Mouse (Mus musculus) B cell, adult 67 days (primary cell): ENCODE results near the gene Gm15448. TPM values are rescaled to one million over a fixed set of nuclear protein-coding genes. Genes with fewer than 3 reads are reported as not detected.

Source experiments
- total RNA-seq, 2 experiments: library from RNA; stranded (reverse); gene quantifications; 4 replicates each; pipeline ENCODE4 v1.2.4; 2023

Gene Gm15448
- 1 to 10 TPM; 6.4 to 6.7 TPM for total RNA-seq

DNA sequence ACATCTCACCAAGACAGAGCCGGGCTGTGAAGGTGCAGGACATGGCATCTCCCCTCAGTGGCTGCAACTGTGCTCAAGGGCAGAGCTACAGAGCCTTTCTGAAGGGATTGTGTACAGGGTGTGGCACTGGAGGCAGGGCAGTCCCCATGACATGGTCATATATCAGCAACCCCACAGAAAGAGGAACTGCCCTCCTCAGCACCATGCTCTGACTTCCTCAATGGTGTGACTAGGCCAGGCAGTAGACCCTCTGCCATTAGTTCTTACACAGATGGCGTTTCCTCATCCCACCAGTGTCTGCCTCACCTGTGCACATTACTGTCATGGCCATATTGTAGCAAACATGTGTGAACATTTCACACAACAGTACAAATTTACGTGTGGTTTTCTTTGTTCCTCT is at the start of gene Gm15448:
Gene Gm15448, minus strand, starts transcription at position 89 of the 400 bp plus-strand sequence.

DNA sequence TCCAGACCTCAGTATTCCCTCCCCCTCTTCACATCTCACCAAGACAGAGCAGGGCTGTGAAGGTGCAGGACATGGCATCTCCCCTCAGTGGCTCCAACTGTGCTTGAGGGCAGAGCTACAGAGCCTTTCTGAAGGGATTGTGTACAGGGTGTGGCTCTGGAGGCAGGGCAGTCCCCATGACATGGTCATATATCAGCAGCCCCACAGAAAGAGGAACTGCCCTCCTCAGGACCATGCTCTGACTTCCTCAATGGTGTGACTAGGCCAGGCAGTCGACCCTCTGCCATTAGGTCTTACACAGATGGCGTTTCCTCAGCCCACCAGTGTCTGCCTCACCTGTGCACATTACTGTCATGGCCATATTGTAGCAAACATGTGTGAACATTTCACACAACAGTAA is 19.5 kb upstream of the Gm15448 start, which contains the start of gene Pira2:
Gene Pira2, minus strand, starts transcription at position 101 of the 400 bp plus-strand sequence.

Other genes starting within 250 kb of the Gm15448 start
- not detected for gene Oscar, start 209.5 kb downstream of the Gm15448 start, total RNA-seq
- gene Ndufa3, start 208.3 kb downstream of the Gm15448 start, total RNA-seq: 100 to 1,000 TPM; 279 to 317 TPM
- gene Tfpt, start 195.8 kb downstream of the Gm15448 start, total RNA-seq: 10 to 100 TPM; 22.5 to 23.8 TPM
- 10 to 100 TPM; 62.1 to 76.9 TPM for gene Prpf31, start 195.7 kb downstream of the Gm15448 start, total RNA-seq
- gene Cnot3, start 180.4 kb downstream of the Gm15448 start, total RNA-seq: 100 to 1,000 TPM; 124 to 138 TPM
- gene Leng1, start 159.8 kb downstream of the Gm15448 start, total RNA-seq: 10 to 100 TPM; 10.8 to 11.4 TPM
- 10 to 100 TPM in 1 of 2 experiments, 1 to 10 TPM in 1; 7.6 to 11.1 TPM for gene Tmc4, start 148.1 kb downstream of the Gm15448 start, total RNA-seq
- 10 to 100 TPM; 34.0 to 43.8 TPM for gene Tsen34, start 132.8 kb downstream of the Gm15448 start, total RNA-seq
- 10 to 100 TPM; 67.2 to 71.9 TPM for gene Mboat7, start 132.2 kb downstream of the Gm15448 start, total RNA-seq
- 1,000 to 10,000 TPM; 1,992 to 2,030 TPM for gene Rps9, start 121.7 kb downstream of the Gm15448 start, total RNA-seq
- 10 to 100 TPM; 34.6 to 37.2 TPM for gene Pirb, start 105.3 kb downstream of the Gm15448 start, total RNA-seq
- gene Pira2, start 19.4 kb upstream of the Gm15448 start, total RNA-seq: 10 to 100 TPM in 1 of 2 experiments, 1 to 10 TPM in 1; 9.2 to 11.3 TPM
- 1 to 10 TPM; 7.0 to 8.0 TPM for gene Gm14548, start 72.4 kb upstream of the Gm15448 start, total RNA-seq
- gene Lilra6, start 89.8 kb upstream of the Gm15448 start, total RNA-seq: 1 to 10 TPM; 6.3 to 7.4 TPM
- gene Lair1, start 237.5 kb upstream of the Gm15448 start, total RNA-seq: 10 to 100 TPM in 1 of 2 experiments, 1 to 10 TPM in 1; 7.1 to 10.8 TPM